Mouse (Mus musculus): ENCODE results near the gene Smim5. TPM values are rescaled to one million over a fixed set of nuclear protein-coding genes. Genes with fewer than 3 reads are reported as not detected.

The Smim5 gene
- polyA plus RNA-seq, 1 experiment from 2014 or later, result 8.6 TPM

GRCm38 (mm10) chr11:115906521-115906920, 6.8 kb downstream of the Smim5 start:
- no peak overlapping the region for H3K27ac ChIP-seq
- no peak for ATAC-seq (ENCODE audit: low FRiP score, low read depth)
- H3K4me1 ChIP-seq, result peaks cover 19% of the 10 kb centered on the region
- H3K36me3 ChIP-seq, result peaks cover 20% of the 10 kb centered on the region
- H3K9ac ChIP-seq, result no peak overlapping the region
- no peaks in the 10 kb centered on the region for H3K27me3 ChIP-seq
- H3K9me3 ChIP-seq, result no peaks in the 10 kb centered on the region
- 82% methylated on average over 5 of the region's 5 CpGs for WGBS
- no peak overlapping the region for H3K4me3 ChIP-seq
- no peak overlapping the region for H3K4me2 ChIP-seq (replicated peaks)

DNA sequence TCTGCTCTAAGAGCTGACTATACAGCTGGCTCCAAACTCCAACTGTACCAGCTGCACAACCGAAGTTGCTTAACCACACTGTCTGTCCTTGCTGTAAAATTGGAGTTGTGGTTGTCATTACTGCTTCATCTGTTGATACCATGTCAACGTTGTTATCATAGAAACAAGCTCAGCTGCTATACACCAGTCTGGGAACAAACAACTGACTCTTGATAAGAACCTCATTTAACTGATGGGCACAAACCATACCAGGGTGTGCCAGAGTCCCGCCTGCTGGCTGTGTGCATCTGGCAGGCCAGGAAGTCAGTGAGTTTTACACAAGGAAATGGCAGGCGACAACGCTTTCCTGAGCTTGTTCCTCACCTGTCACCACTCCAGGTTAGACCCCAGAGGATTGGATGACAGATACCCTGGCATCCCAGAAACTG, 11.4 kb downstream of the Smim5 start:
- Histone ChIP-seq H3K36me3 (peaks cover 49% of the 10 kb centered on the region), H3K4me2 (replicated peaks) (no peak overlapping the region), H3K9ac (no peak overlapping the region), H3K27ac (no peak overlapping the region), H3K4me3 (no peak overlapping the region), H3K4me1 (no peaks in the 10 kb centered on the region), H3K9me3 (no peaks in the 10 kb centered on the region), H3K27me3 (no peaks in the 10 kb centered on the region)
- ATAC-seq (ENCODE audit: low FRiP score, low read depth), result no peak
- 88% methylated on average over 5 of the region's 5 CpGs for WGBS

DNA sequence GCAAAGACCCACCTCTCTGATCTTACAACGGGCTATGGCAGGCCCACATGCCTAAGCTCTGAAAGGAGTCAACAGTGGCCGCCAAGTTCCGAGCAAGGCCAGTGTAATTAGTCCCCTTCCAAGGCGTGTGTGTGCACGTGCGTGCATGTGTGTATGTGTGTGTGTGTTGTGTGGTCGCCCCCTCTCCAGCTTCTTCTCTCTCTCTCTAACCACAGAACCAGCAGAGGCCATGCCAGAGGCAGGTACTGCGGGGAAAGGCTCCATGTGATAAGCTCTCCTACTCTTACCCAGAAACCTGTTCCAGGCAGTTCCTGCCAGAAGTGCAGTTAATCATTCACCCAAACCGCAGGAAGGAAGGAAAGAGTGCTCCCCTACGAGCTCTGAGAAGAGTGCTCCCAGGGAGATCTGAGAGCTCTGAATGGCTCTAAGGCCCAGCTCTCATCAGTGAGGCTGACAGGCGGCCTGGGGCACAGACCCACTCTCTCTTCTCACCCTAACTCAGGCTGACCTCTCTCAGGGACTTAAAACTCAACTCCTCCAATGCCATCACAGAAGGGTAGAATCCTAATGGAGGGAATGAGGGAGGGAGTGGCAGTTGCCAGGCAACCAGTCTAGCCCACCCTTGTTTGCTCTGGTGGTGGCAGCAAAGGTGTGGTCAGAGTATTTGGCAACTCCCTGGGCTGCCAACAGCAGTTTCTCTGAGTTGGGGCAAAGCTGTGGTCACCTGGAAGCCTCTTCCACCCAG, 12.0 kb downstream of the Smim5 start, which contains the start of gene Smim6:
TSS of gene Smim6 (plus strand) at position 386 of the 745 bp plus-strand sequence.
- Histone ChIP-seq H3K4me1 (no peaks in the 10 kb centered on the region), H3K4me3 (no peak within 1 kb of the TSS), H3K27ac (peak within 1 kb of the TSS; percentile 10; the same call in 1 of the 2 replicates), H3K9ac (no peak within 1 kb of the TSS), H3K27me3 (no peaks in the 10 kb centered on the region), H3K36me3 (peaks cover 56% of the 10 kb centered on the region), H3K4me2 (replicated peaks) (no peak within 1 kb of the TSS), H3K9me3 (no peaks in the 10 kb centered on the region)
- no peak for ATAC-seq (ENCODE audit: low FRiP score, low read depth)
- 75% methylated on average over 11 of the region's 11 CpGs for WGBS

DNA sequence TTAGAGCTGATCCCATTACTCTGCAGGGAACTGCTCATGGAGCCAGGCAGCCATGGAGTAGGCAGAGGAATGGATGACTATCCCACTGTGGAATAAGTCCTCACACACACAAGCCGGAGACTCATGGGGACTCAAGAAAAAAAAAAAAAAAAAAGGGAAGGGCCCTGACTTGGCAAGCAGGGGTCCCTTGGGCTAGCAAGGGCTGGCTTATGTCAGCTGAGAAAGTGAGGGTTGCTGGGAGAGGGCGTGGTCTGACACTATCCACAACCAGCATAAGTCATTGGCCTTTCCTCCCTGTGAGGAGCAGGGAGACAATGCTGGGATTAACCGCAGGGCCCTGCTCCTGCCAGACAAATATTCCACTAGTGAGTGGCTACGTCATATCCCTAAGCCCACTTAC, 16.8 kb downstream of the Smim5 start:
- 89% methylated on average over 4 of the region's 4 CpGs for WGBS
- Histone ChIP-seq H3K4me1 (no peaks in the 10 kb centered on the region), H3K9ac (no peak overlapping the region), H3K4me2 (replicated peaks) (no peak overlapping the region), H3K4me3 (no peak overlapping the region), H3K9me3 (no peaks in the 10 kb centered on the region), H3K27me3 (no peaks in the 10 kb centered on the region), H3K27ac (no peak overlapping the region), H3K36me3 (peaks cover 53% of the 10 kb centered on the region)
- no peak for ATAC-seq (ENCODE audit: low FRiP score, low read depth)

DNA sequence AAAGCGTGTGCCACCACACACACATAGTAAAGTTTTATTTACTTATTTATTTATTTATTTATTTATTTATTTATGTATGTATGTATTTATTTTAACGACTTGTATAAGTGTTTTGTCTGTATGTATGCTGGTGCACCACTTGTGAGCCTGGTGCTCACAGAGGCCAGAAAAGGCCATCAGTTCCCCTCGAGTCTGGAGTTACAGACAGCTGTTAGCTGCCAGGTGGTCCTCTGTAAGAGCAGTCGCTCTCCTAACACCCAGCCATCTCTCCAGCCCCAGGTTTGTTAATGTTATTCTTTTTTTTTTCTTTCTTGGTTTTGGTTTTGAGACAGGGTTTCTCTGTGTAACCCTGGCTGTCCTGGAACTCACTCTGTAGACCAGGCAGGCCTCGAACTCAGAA, 18.9 kb downstream of the Smim5 start:
- peaks cover 47% of the 10 kb centered on the region for H3K36me3 ChIP-seq
- WGBS, result 74% methylated on average over 5 of the region's 5 CpGs
- H3K4me3 ChIP-seq, result no peak overlapping the region
- no peaks in the 10 kb centered on the region for H3K9me3 ChIP-seq
- no peaks in the 10 kb centered on the region for H3K4me1 ChIP-seq
- ATAC-seq (ENCODE audit: low FRiP score, low read depth), result no peak
- H3K27ac ChIP-seq, result no peak overlapping the region
- no peaks in the 10 kb centered on the region for H3K27me3 ChIP-seq
- H3K9ac ChIP-seq, result no peak overlapping the region
- H3K4me2 ChIP-seq (replicated peaks), result no peak overlapping the region

DNA sequence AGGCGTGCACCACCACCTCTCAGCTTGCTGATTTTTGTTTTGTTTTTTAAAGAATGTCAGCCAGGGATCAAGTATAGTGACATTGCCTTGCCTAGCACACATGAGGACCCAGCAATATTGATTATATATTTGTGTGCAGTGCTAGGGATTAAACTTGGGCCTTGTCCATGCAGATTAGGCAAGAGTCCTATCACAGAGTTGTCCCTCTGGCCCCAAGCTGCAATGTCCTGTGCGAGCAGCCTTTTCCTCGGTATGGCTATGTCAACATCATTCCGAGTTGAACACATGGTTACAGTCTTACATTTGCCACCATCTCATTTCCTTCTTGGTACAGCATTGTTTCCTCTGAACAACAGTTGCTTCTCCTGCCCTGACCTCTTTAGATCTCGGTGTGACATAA, 19.3 kb downstream of the Smim5 start:
- Histone ChIP-seq H3K9ac (no peak overlapping the region), H3K4me3 (no peak overlapping the region), H3K36me3 (peaks cover 47% of the 10 kb centered on the region), H3K27ac (no peak overlapping the region), H3K4me1 (no peaks in the 10 kb centered on the region), H3K27me3 (no peaks in the 10 kb centered on the region), H3K9me3 (no peaks in the 10 kb centered on the region), H3K4me2 (replicated peaks) (no peak overlapping the region)
- 92% methylated on average over 5 of the region's 5 CpGs for WGBS
- ATAC-seq (ENCODE audit: low FRiP score, low read depth), result no peak

GRCm38 (mm10) chr11:115920110-115920818, 20.5 kb downstream of the Smim5 start:
- ATAC-seq (ENCODE audit: low FRiP score, low read depth), result no peak
- Histone ChIP-seq H3K4me3 (no peak overlapping the region), H3K4me1 (no peaks in the 10 kb centered on the region), H3K27ac (no peak overlapping the region), H3K9ac (no peak overlapping the region), H3K9me3 (no peaks in the 10 kb centered on the region), H3K27me3 (no peaks in the 10 kb centered on the region), H3K36me3 (peaks cover 53% of the 10 kb centered on the region), H3K4me2 (replicated peaks) (no peak overlapping the region)
- 53% methylated on average over 6 of the region's 6 CpGs for WGBS

DNA sequence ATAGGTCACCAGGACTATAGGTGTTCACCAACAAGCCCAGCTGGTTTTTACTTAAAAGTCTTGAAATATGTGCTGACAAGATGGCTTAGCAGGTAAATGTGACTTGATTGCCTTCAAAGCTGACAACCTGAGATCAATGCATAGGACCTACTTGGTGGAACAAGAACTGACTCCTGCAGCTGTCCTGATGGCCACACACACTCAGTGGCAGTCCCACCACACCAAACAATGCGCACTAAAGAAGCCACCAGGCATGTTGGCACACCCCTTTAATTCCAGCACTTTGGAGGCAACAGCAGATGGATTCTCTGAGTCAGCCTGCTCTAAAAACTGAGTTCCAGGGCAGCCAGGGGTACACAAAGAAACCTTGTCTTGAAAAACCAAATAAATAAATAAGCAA, 22.2 kb downstream of the Smim5 start:
- Histone ChIP-seq H3K4me2 (replicated peaks) (no peak overlapping the region), H3K27ac (no peak overlapping the region), H3K36me3 (peaks cover 45% of the 10 kb centered on the region), H3K4me3 (no peak overlapping the region), H3K9me3 (no peaks in the 10 kb centered on the region), H3K4me1 (no peaks in the 10 kb centered on the region), H3K9ac (no peak overlapping the region), H3K27me3 (no peaks in the 10 kb centered on the region)
- no peak for ATAC-seq (ENCODE audit: low FRiP score, low read depth)
- 91% methylated on average over 1 of the region's 1 CpGs for WGBS

- peaks cover 46% of the 10 kb centered on the region for H3K36me3 ChIP-seq
- no peak for ATAC-seq (ENCODE audit: low FRiP score, low read depth)
- H3K9ac ChIP-seq, result no peak overlapping the region
- peaks cover 11% of the 10 kb centered on the region for H3K4me1 ChIP-seq
- no peaks in the 10 kb centered on the region for H3K9me3 ChIP-seq
- WGBS, result 91% methylated on average over 8 of the region's 8 CpGs
- H3K27me3 ChIP-seq, result no peaks in the 10 kb centered on the region
- no peak overlapping the region for H3K4me2 ChIP-seq (replicated peaks)
- H3K4me3 ChIP-seq, result no peak overlapping the region
- H3K27ac ChIP-seq, result no peak overlapping the region
Measured at GRCm38 (mm10) chr11:115929031-115929430, 29.3 kb downstream of the Smim5 start.

GRCm38 (mm10) chr11:115929818-115930217, 30.1 kb downstream of the Smim5 start:
- no peak overlapping the region for H3K9ac ChIP-seq
- no peak overlapping the region for H3K4me3 ChIP-seq
- no peak for ATAC-seq (ENCODE audit: low FRiP score, low read depth)

DNA sequence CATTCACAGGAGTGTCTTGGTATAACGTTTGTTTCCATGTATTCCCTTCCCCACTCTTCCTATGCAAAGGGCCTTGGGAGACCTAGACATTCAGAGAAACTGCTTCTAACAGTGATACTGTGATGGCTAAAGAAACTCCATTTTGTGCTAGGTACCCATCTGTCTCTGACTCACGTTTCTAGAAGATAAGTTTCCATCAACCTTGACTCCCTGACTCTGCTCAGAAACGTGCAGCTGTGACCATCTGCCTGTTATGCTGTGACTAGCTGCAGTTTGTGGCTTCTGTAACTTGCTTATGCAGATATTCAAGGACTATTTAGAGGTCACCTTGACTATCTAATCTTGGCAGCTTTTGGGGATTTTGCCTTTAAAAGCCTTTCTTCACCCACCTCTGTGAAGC, 31.5 kb downstream of the Smim5 start:
- Histone ChIP-seq H3K4me1 (peaks cover 25% of the 10 kb centered on the region), H3K9ac (no peak overlapping the region), H3K4me3 (no peak overlapping the region), H3K4me2 (replicated peaks) (no peak overlapping the region), H3K36me3 (peaks cover 36% of the 10 kb centered on the region), H3K9me3 (no peaks in the 10 kb centered on the region), H3K27me3 (no peaks in the 10 kb centered on the region), H3K27ac (no peak overlapping the region)
- whole genome bisulfite sequencing, result 75% methylated on average over 3 of the region's 3 CpGs
- no peak for ATAC-seq (ENCODE audit: low FRiP score, low read depth)

More at GRCm38 (mm10) chr11:115929818-115930217, 30.1 kb downstream of the Smim5 start:
- no peak overlapping the region for H3K4me2 ChIP-seq (replicated peaks)
- no peaks in the 10 kb centered on the region for H3K27me3 ChIP-seq
- peaks cover 38% of the 10 kb centered on the region for H3K36me3 ChIP-seq
- H3K27ac ChIP-seq, result no peak overlapping the region
- H3K4me1 ChIP-seq, result peaks cover 19% of the 10 kb centered on the region
- no peaks in the 10 kb centered on the region for H3K9me3 ChIP-seq
- 74% methylated on average over 3 of the region's 3 CpGs for WGBS

- under 1% methylated on average over 28 of the region's 28 CpGs for WGBS
- peak within 1 kb of the TSS; percentile 94 for H3K4me2 ChIP-seq (replicated peaks)
- peaks cover 25% of the 10 kb centered on the region for H3K4me1 ChIP-seq
- no peaks in the 10 kb centered on the region for H3K27me3 ChIP-seq
- peak within 1 kb of the TSS; percentile 90 for H3K9ac ChIP-seq
- peak; percentile 97 for ATAC-seq (ENCODE audit: low FRiP score, low read depth)
- H3K36me3 ChIP-seq, result peaks cover 41% of the 10 kb centered on the region
- peak within 1 kb of the TSS; percentile 96 for H3K4me3 ChIP-seq
- H3K9me3 ChIP-seq, result no peaks in the 10 kb centered on the region
- no peak within 1 kb of the TSS for H3K27ac ChIP-seq
Measured at GRCm38 (mm10) chr11:115933108-115933746, 33.5 kb downstream of the Smim5 start, which contains the start of the genes Sap30bp and Recql5. Gene Sap30bp (plus strand): TSS chr11:115933282. Gene Recql5 (minus strand): TSS chr11:115933477.

Measured in limb, embryonic 13.5 days (tissue).